Mouse (Mus musculus): Measurements from ENCODE around the gene Frem1. TPM values are rescaled to one million over a fixed set of nuclear protein-coding genes. Genes with fewer than 3 reads are reported as not detected.

Gene Frem1
- polyA plus RNA-seq, 1 experiment from 2014 or later, result 21.4 TPM

DNA sequence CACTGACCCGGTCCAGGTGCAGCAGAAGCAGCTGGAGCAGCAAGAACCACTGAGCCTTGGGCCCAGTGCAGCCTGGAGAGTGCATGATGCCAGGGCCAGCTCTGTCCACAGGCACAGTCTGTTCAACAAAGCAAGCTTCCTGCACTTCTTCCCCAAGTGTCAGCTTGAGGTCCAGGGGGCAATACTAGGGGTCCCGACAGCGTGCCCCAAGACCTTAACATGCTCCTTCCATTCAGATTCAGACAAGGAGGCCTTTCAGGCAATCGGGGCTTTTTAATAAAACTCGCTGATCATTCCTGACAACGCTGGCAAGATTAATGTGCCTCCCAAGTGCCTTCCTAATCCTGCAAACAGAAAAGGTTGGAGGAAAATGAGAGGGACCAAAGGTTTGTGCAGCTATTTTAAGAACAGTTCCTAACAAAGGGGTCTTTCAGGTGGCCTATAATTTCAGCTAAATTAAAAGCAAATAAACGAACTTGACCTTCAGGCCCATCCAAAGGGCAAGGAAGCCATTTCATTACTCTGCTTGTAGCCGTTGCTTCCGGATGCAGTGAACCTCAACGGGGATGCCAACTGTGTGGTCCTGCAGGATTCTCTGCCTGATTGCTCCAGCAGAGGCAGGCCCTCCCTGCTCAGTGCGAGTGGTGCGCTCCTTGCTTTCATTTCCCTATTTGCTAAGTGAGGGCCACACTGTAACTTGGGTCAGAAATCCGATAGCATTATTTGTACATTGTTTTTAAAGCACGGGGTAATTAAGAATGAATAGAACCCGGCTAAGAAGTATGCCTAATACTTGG is 31.2 kb downstream of the Frem1 start:
- no peak overlapping the region for H3K4me3 ChIP-seq (ENCODE audit: low read depth, low read length)
- H3K27me3 ChIP-seq (ENCODE audit: control insufficient read depth, insufficient read depth, low read length), result no peaks in the 10 kb centered on the region
- WGBS, result 18% methylated on average over 15 of the region's 15 CpGs
- no peaks in the 10 kb centered on the region; the same call in 1 of the 2 replicates for H3K36me3 ChIP-seq (replicated peaks; ENCODE audit: control insufficient read depth, insufficient read depth, low read depth, low read length)
- peak; percentile 78 for DNase-seq (ENCODE audit: low spot score)
- no peaks in the 10 kb centered on the region for H3K4me1 ChIP-seq (ENCODE audit: control insufficient read depth, insufficient read depth, low read length)
- ATAC-seq (replicated peaks; ENCODE audit: insufficient number of reproducible peaks, low FRiP score, low TSS enrichment, low read depth), result peak; percentile 64
- no peak overlapping the region; the same call in 1 of the 2 replicates for H3K4me2 ChIP-seq (ENCODE audit: low read depth, low read length)
- no peak overlapping the region for H3K9ac ChIP-seq (replicated peaks; ENCODE audit: low read length)
- no peaks in the 10 kb centered on the region for H3K9me3 ChIP-seq (replicated peaks; ENCODE audit: control insufficient read depth, low read length)
- H3K27ac ChIP-seq (replicated peaks; ENCODE audit: low read depth, low read length), result peak overlapping the region; percentile 72

DNA sequence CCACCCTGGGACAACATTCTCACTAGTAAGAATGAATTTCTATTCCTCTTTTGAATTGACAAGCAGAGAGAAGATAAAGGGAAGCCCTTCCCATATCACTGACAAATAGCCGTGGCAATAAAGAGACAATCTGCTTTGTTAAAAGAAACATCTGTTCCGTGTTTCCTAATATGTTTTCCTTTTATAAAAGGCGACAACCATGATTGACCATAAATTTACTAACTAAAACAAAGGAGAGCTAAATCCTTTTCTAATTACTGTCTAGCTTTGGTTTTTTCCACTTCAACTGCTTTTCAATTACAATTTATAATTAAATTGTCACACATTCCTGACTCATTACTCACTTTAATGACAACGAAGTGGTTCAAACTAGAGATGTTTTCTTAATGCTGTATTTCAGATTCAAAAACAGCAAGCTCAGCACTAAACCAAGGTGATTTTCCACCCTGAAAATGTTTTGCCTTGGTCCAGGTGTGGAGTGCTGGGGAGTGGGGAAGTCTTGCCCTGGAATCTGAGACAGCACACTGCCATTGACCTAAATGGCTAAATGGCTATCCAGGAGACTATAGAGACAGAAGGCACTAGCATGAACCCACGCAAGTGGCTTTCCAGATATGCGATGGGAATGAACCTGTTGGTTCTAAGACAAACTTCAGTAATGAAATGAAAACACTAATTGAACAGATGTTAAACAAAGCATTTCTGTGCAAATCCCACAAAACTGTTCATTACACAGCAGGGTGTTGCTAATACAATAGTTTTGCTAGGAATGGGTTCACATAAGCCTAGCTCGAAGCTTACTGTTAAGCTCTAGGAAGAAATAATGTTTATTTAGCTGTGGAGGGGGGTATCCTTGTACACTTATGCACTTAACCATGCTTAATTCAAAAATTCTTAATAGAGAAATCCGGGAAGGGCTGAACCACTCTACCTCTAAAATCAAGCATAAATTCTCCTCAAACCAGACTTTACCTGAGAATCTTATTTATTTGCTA is 33.7 kb downstream of the Frem1 start:
- H3K4me1 ChIP-seq (ENCODE audit: control insufficient read depth, insufficient read depth, low read length), result no peaks in the 10 kb centered on the region

DNA sequence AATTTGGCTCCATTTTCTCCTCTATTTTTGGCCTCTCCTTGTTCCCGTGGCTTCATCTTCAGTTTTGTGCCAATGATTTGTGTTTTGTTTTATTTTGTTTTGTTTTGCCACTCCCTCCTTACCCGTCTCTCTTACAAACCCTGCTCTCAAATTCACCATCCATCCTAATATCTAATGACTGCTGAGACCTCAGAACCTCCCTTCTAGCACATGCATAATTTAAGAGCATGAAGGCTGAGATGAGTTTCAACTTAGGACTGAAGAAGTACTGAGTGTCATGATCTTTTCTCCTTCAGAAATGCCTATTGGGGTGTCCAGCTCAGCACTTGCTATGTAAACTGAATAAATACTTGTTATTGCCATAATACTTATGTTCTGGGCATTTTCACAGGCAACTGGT is 37.6 kb downstream of the Frem1 start:
- WGBS, result 81% methylated on average over 2 of the region's 2 CpGs

More for the DNA sequence above, 33.7 kb downstream of the Frem1 start:
- no peak overlapping the region for H3K9ac ChIP-seq (replicated peaks; ENCODE audit: low read length)
- no peak overlapping the region for H3K4me3 ChIP-seq (ENCODE audit: low read depth, low read length)
- ATAC-seq (replicated peaks; ENCODE audit: insufficient number of reproducible peaks, low FRiP score, low TSS enrichment, low read depth), result no peak
- H3K4me2 ChIP-seq (ENCODE audit: low read depth, low read length), result no peak overlapping the region
- WGBS, result 53% methylated on average over 8 of the region's 8 CpGs
- no peaks in the 10 kb centered on the region for H3K9me3 ChIP-seq (replicated peaks; ENCODE audit: control insufficient read depth, low read length)
- no peaks in the 10 kb centered on the region for H3K27me3 ChIP-seq (ENCODE audit: control insufficient read depth, insufficient read depth, low read length)
- peak; percentile 22 for DNase-seq (ENCODE audit: low spot score)
- H3K36me3 ChIP-seq (replicated peaks; ENCODE audit: control insufficient read depth, insufficient read depth, low read depth, low read length), result no peaks in the 10 kb centered on the region; the same call in 1 of the 2 replicates
- no peak overlapping the region for H3K27ac ChIP-seq (replicated peaks; ENCODE audit: low read depth, low read length)

DNA sequence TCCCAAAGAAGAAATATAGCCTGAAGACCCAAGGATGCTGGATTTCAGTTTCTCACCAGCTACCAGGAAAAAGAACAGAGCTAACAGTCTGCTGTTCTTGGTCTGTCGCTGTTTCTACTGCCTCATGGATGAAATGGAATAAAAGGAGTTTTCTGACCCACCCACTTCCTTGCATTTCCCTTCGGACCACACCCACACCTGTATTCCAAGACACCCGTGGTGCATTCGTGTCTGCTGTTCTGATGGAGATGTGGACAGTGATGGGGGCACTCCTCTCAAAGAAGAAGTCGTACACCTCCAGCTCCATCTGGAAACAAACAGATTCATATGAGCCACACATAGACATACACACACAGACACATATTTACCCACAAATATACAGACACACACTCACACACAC is 48.1 kb downstream of the Frem1 start:
- no peak overlapping the region for H3K4me2 ChIP-seq (ENCODE audit: low read depth, low read length)
- H3K4me3 ChIP-seq (ENCODE audit: low read depth, low read length), result no peak overlapping the region
- DNase-seq (ENCODE audit: low spot score) (no peak), ATAC-seq (replicated peaks; ENCODE audit: insufficient number of reproducible peaks, low FRiP score, low TSS enrichment, low read depth) (no peak)
- no peaks in the 10 kb centered on the region; the same call in 1 of the 2 replicates for H3K36me3 ChIP-seq (replicated peaks; ENCODE audit: control insufficient read depth, insufficient read depth, low read depth, low read length)
- no peaks in the 10 kb centered on the region for H3K9me3 ChIP-seq (replicated peaks; ENCODE audit: control insufficient read depth, low read length)
- H3K27me3 ChIP-seq (ENCODE audit: control insufficient read depth, insufficient read depth, low read length), result no peaks in the 10 kb centered on the region
- no peaks in the 10 kb centered on the region for H3K4me1 ChIP-seq (ENCODE audit: control insufficient read depth, insufficient read depth, low read length)
- H3K27ac ChIP-seq (replicated peaks; ENCODE audit: low read depth, low read length), result no peak overlapping the region
- H3K9ac ChIP-seq (replicated peaks; ENCODE audit: low read length), result no peak overlapping the region
- WGBS, result 88% methylated on average over 5 of the region's 5 CpGs

More for the DNA sequence above, 37.6 kb downstream of the Frem1 start:
- no peak overlapping the region for H3K4me3 ChIP-seq (ENCODE audit: low read depth, low read length)
- no peak overlapping the region for H3K27ac ChIP-seq (replicated peaks; ENCODE audit: low read depth, low read length)
- no peak overlapping the region for H3K9ac ChIP-seq (replicated peaks; ENCODE audit: low read length)
- H3K27me3 ChIP-seq (ENCODE audit: control insufficient read depth, insufficient read depth, low read length), result no peaks in the 10 kb centered on the region
- H3K36me3 ChIP-seq (replicated peaks; ENCODE audit: control insufficient read depth, insufficient read depth, low read depth, low read length), result no peaks in the 10 kb centered on the region; the same call in 1 of the 2 replicates
- no peaks in the 10 kb centered on the region for H3K9me3 ChIP-seq (replicated peaks; ENCODE audit: control insufficient read depth, low read length)
- H3K4me2 ChIP-seq (ENCODE audit: low read depth, low read length), result no peak overlapping the region
- H3K4me1 ChIP-seq (ENCODE audit: control insufficient read depth, insufficient read depth, low read length), result no peaks in the 10 kb centered on the region
- ATAC-seq (replicated peaks; ENCODE audit: insufficient number of reproducible peaks, low FRiP score, low TSS enrichment, low read depth) (no peak), DNase-seq (ENCODE audit: low spot score) (no peak)

DNA sequence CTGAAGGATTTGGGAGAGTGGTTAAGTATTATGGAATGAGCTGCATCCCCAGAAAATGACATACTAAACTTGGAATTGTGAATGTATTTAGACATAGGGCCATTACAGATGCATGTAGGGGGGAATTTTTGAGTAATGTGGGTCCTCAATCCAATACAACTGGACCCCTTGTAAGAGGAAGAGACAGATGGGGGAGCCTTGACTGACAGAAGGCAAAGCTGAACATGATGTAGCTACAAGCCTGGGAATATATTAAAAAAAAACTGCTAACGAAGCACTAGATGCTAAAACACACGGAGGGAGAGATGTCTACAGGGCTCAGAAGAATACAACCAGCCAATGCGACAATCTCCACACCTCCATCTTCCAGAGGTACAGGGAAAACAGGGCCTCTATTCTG is 60.1 kb downstream of the Frem1 start:
- 96% methylated on average over 3 of the region's 3 CpGs for WGBS
- H3K9ac ChIP-seq (replicated peaks; ENCODE audit: low read length), result no peak overlapping the region
- no peaks in the 10 kb centered on the region for H3K27me3 ChIP-seq (ENCODE audit: control insufficient read depth, insufficient read depth, low read length)
- ATAC-seq (replicated peaks; ENCODE audit: insufficient number of reproducible peaks, low FRiP score, low TSS enrichment, low read depth) (no peak), DNase-seq (ENCODE audit: low spot score) (no peak)
- no peak overlapping the region for H3K4me2 ChIP-seq (ENCODE audit: low read depth, low read length)
- 0 out of 2 replicates have a peak, but pooled peaks cover 2% of the 10 kb centered on the region for H3K36me3 ChIP-seq (replicated peaks; ENCODE audit: control insufficient read depth, insufficient read depth, low read depth, low read length)
- no peaks in the 10 kb centered on the region for H3K9me3 ChIP-seq (replicated peaks; ENCODE audit: control insufficient read depth, low read length)
- H3K4me1 ChIP-seq (ENCODE audit: control insufficient read depth, insufficient read depth, low read length), result no peaks in the 10 kb centered on the region
- no peak overlapping the region for H3K27ac ChIP-seq (replicated peaks; ENCODE audit: low read depth, low read length)
- no peak overlapping the region for H3K4me3 ChIP-seq (ENCODE audit: low read depth, low read length)

DNA sequence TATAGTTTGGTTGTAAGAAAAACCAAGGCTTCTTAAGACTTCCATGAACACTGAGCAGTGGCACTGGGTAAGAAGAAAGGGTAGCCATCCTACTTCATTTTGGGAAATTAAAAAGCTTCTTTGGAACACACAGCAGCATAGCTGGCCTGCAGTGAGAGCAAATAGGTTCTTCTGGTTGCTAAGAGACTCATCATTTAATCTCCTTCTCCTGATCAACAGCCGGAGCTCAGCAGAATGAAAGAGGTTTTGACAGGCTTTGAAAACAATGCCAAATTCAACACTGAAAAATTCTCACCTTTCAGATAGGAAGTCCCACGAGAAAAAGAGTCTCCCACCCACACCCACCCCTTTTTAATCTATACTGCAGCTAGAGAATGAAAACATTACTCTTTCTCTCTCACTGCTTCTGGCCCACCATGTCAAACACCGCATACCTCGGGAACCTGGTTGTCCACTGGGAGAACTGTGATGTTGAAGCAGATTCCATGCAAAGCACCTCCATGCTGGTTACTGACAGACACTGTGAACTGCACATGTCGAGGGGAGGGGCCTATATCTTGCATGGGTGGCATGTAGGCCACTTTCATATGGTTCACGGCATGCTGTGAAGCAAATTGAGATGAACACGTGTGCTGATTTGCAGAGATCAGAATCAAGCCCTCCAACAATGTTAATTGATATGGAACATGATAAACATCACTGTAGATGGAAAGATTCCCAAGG is 61.0 kb downstream of the Frem1 start:
- Histone ChIP-seq H3K4me2 (ENCODE audit: low read depth, low read length) (no peak overlapping the region), H3K27me3 (ENCODE audit: control insufficient read depth, insufficient read depth, low read length) (no peaks in the 10 kb centered on the region), H3K4me3 (ENCODE audit: low read depth, low read length) (no peak overlapping the region), H3K4me1 (ENCODE audit: control insufficient read depth, insufficient read depth, low read length) (no peaks in the 10 kb centered on the region), H3K36me3 (replicated peaks; ENCODE audit: control insufficient read depth, insufficient read depth, low read depth, low read length) (0 out of 2 replicates have a peak, but pooled peaks cover 2% of the 10 kb centered on the region), H3K27ac (replicated peaks; ENCODE audit: low read depth, low read length) (no peak overlapping the region), H3K9ac (replicated peaks; ENCODE audit: low read length) (no peak overlapping the region), H3K9me3 (replicated peaks; ENCODE audit: control insufficient read depth, low read length) (no peaks in the 10 kb centered on the region)
- DNase-seq (ENCODE audit: low spot score) (no peak), ATAC-seq (replicated peaks; ENCODE audit: insufficient number of reproducible peaks, low FRiP score, low TSS enrichment, low read depth) (no peak)
- WGBS, result 74% methylated on average over 7 of the region's 7 CpGs

DNA sequence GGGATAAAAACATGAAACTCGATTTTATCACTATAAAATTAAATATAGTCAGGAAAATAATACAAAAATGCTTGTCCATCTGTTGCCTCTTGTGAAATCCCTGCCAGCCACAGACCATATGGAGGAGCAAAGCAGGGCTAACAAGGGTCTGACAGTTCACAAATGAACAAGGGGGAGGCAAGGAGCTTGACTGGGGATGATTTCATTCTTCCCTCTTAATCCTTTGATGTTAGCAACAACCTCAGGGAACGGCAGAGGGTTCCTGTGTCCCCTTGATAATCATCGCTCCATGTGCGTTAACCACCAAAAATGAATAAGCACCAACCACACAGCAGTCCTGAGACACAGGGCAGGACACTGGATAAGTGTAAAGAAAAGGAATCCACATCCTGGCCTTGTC is 79.8 kb downstream of the Frem1 start:
- DNase-seq (ENCODE audit: low spot score) (no peak), ATAC-seq (replicated peaks; ENCODE audit: insufficient number of reproducible peaks, low FRiP score, low TSS enrichment, low read depth) (no peak)
- Histone ChIP-seq H3K36me3 (replicated peaks; ENCODE audit: control insufficient read depth, insufficient read depth, low read depth, low read length) (no peaks in the 10 kb centered on the region; the same call in 1 of the 2 replicates), H3K9me3 (replicated peaks; ENCODE audit: control insufficient read depth, low read length) (no peaks in the 10 kb centered on the region), H3K27ac (replicated peaks; ENCODE audit: low read depth, low read length) (no peak overlapping the region), H3K4me2 (ENCODE audit: low read depth, low read length) (no peak overlapping the region), H3K4me1 (ENCODE audit: control insufficient read depth, insufficient read depth, low read length) (no peaks in the 10 kb centered on the region), H3K9ac (replicated peaks; ENCODE audit: low read length) (no peak overlapping the region), H3K4me3 (ENCODE audit: low read depth, low read length) (no peak overlapping the region), H3K27me3 (ENCODE audit: control insufficient read depth, insufficient read depth, low read length) (no peaks in the 10 kb centered on the region)
- WGBS, result 78% methylated on average over 4 of the region's 4 CpGs
